Mouse (Mus musculus): ENCODE data around the gene Sdk1.

DNA sequence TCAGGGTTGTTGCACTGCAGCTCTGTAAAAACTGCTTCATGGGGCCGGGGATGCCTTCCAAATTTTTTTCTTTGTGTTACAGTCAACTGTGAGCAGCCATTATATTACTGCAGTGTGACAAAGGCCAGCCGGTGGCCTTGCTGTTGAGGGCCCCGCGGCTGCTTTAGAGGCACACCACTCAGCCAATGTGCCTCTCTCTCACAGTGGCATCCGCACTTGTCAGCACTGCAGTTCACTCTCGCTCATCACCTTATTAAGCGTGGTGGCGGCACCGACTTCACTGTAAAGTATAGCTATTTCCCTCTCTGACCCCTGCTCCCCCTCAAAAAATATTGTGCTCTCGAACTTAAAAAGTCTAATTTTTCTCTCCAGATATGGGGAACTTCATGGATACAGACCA, 371.4 kb downstream of the Sdk1 start:
- TF ChIP-seq CTCF (IDR thresholded peaks at IDR 0.05) (no peak), POLR2A (IDR thresholded peaks at IDR 0.05; ENCODE audit: insufficient read depth, low read depth, low read length) (no peak)

All from heart, adult 2 months (tissue).